Mouse (Mus musculus): ENCODE measurements around the gene Amn.

- no peak for TF ChIP-seq MAX (IDR thresholded peaks at IDR 0.05)
- TF ChIP-seq CTCF (IDR thresholded peaks at IDR 0.05; ENCODE audit: control insufficient read depth, insufficient read depth, insufficient read length) = no peak
These were observed 4.3 kb upstream of the Amn start for GRCm38 (mm10) chr12:111266592-111266991.
